Mouse (Mus musculus) hindbrain, embryonic 10.5 days (tissue): Measurements from ENCODE around the gene Akap13. TPM values are rescaled to one million over a fixed set of nuclear protein-coding genes. Genes with fewer than 3 reads are reported as not detected.
A peak's percentile ranks its signal among the peaks of the same experiment; 100 is the strongest.

Experiments
- DNase-seq: peaks from one replicate; pipeline ENCODE4 v3.0.0-alpha.2; 2017; ENCODE audit warnings: low spot score
- H3K27ac ChIP-seq: fragments of 300-500 bp; sonication (generic); 2 replicates; pipeline ENCODE4 v1.5.1; 2016; ENCODE audit warnings: mild to moderate bottlenecking, moderate library complexity
- H3K27me3 ChIP-seq: fragments of 300-500 bp; sonication (generic); 2 replicates; pipeline ENCODE4 v1.6.1; 2016; ENCODE audit warnings: mild to moderate bottlenecking; ENCODE audit not compliant: poor library complexity, insufficient read depth, severe bottlenecking
- H3K36me3 ChIP-seq: fragments of 300-500 bp; sonication (generic); 2 replicates; pipeline ENCODE4 v1.6.1; 2016; ENCODE audit warnings: mild to moderate bottlenecking, moderate library complexity
- H3K4me1 ChIP-seq: fragments of 300-500 bp; sonication (generic); replicated peaks from 2 replicates; pipeline ENCODE4 v1.6.1; 2016; ENCODE audit warnings: mild to moderate bottlenecking
- H3K4me3 ChIP-seq: fragments of 300-500 bp; sonication (generic); 2 replicates; pipeline ENCODE4 v1.5.1; 2016; ENCODE audit warnings: mild to moderate bottlenecking, moderate library complexity
- H3K9me3 ChIP-seq: fragments of 300-500 bp; sonication (generic); 2 replicates; pipeline ENCODE4 v1.6.1; 2016; ENCODE audit warnings: mild to moderate bottlenecking, moderate library complexity
- WGBS: fragments of 180-500 bp; shearing (Covaris S2); methylation state at CpG from one replicate; pipeline ENCODE4 v1.1.7; 2016; 5-methylcytosine and 5-hydroxymethylcytosine counted together
- polyA plus RNA-seq: library from polyadenylated mRNA; unstranded; fragments of >200 nt; fragmentation: Nextera tagmentation; extraction: Ambion mirVana; gene quantifications from 2 replicates; pipeline ENCODE4 v1.2.1, GENCODE M21; 2016

Gene Akap13
- polyA plus RNA-seq, 1 experiment from 2014 or later = 24.9 TPM

- Histone ChIP-seq H3K4me3 (no peak overlapping the region), H3K27ac (no peak overlapping the region), H3K4me1 (peaks cover 14% of the 10 kb centered on the region), H3K27me3 (no peaks in the 10 kb centered on the region), H3K36me3 (no peaks in the 10 kb centered on the region), H3K9me3 (no peaks in the 10 kb centered on the region)
- no peak for DNase-seq
- WGBS = 88% methylated on average over 1 of the region's 1 CpGs
Measured at GRCm38 (mm10) chr7:75558225-75558624, 102.9 kb downstream of the Akap13 start.

DNA sequence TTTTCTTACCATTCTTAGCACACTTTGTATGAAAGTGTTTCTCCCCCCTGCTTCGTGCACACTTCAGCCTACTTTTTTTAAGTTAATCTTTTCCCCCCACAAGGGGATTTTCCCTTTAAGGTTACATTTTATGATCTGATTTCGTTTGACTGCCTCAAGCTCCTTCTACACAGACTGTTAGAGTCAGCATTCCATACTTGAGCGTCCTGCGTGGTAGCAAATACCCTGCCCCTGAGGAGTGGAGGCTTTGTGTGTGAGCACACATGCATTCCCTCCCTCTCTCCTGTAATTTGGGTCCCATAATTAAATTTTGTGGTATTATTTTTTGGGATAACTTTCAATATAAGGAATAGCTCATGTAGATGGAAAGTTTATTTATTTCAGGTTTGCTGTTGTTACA is 103.8 kb downstream of the Akap13 start:
- Histone ChIP-seq H3K27ac (no peak overlapping the region), H3K9me3 (no peaks in the 10 kb centered on the region), H3K4me3 (no peak overlapping the region), H3K4me1 (peaks cover 14% of the 10 kb centered on the region), H3K27me3 (no peaks in the 10 kb centered on the region), H3K36me3 (no peaks in the 10 kb centered on the region)
- 73% methylated on average over 4 of the region's 4 CpGs for WGBS
- DNase-seq = no peak

DNA sequence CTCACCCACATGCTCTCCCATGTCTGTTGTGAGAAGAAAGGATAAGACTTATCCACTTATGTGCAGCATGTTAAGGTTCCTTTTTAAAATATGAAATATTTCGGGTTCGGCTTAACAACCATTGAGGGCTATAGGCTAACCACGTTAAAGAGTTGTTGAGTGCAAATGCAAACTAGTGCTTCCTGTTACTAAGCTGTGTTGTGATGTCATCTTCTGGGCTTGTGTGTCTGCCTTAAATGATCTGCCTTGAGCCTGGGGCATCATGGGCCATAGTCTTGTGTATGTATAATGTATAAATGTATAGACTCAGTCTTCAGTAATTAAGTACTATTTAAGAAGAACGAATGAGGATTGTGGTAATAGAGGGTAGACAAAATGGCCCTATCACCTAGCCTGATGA is 104.6 kb downstream of the Akap13 start:
- Histone ChIP-seq H3K36me3 (no peaks in the 10 kb centered on the region), H3K9me3 (no peaks in the 10 kb centered on the region), H3K27ac (no peak overlapping the region), H3K27me3 (no peaks in the 10 kb centered on the region), H3K4me3 (no peak overlapping the region), H3K4me1 (peaks cover 14% of the 10 kb centered on the region)
- DNase-seq = no peak
- WGBS = 92% methylated on average over 4 of the region's 4 CpGs

DNA sequence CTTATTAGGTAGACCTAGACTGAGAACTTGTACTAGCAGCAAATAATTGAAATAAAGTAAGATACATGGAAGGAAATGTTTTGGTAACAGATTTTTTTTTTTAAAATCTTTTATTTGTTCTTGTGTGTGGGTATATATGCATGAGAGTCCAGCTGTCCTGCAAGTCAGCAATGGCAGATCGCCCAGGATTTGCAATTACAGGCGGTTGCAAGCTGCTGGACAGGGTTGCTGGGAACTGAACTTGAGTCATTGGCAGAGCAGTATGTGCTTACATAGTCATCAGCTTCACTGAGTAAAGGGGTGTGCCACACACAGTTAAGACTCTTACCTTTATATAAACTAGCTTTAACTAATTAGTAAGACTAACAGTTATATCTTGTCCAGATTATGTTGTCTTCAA is 105.2 kb downstream of the Akap13 start:
- no peaks in the 10 kb centered on the region for H3K9me3 ChIP-seq
- no peaks in the 10 kb centered on the region for H3K27me3 ChIP-seq
- WGBS = 93% methylated on average over 2 of the region's 2 CpGs
- no peak overlapping the region for H3K27ac ChIP-seq
- H3K36me3 ChIP-seq = no peaks in the 10 kb centered on the region
- H3K4me1 ChIP-seq = peaks cover 14% of the 10 kb centered on the region
- H3K4me3 ChIP-seq = no peak overlapping the region
- DNase-seq = no peak

DNA sequence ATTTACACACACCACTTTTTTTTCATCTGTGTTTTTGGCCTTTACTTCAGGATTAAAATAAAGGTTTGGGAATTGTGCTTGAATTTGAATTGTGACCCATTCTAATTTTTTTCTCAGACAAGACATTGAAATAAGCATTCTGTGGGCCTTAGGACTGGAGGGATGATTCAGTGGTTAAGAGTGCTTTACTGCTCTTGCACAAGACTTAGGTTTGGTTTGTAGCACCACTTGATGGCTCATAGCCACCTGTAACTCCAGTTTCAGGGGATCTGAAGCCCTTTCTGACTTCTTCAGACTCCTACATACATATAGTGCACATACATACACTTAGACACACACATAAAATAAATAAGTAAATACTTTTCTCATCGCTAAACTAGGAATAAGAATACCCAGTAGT is 105.8 kb downstream of the Akap13 start:
- Histone ChIP-seq H3K9me3 (no peaks in the 10 kb centered on the region), H3K36me3 (no peaks in the 10 kb centered on the region), H3K27me3 (no peaks in the 10 kb centered on the region), H3K27ac (no peak overlapping the region), H3K4me3 (no peak overlapping the region), H3K4me1 (peaks cover 14% of the 10 kb centered on the region)
- DNase-seq = no peak
- 96% methylated on average over 1 of the region's 1 CpGs for WGBS

DNA sequence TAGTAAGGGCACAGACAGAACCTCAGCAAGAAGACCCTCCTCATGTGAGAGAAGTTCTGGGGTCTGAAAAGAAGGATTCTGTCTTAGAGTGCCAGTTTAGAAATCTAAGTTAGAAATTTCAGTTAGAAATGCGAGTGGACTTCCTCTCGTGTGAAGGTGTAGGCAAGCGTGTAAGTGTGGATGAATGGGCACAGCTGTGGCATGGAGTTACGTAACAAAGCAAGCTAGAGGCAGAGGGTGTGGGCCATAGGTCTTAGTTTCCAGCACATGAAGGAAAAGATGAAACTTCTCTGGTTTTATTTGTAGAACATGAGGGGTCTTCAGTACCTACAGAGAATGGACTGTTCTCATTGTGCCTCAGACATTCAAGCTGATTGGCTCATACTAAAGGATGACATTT is 112.9 kb downstream of the Akap13 start:
- 89% methylated on average over 4 of the region's 4 CpGs for WGBS
- Histone ChIP-seq H3K9me3 (no peaks in the 10 kb centered on the region), H3K4me3 (no peak overlapping the region), H3K27ac (no peak overlapping the region), H3K27me3 (no peaks in the 10 kb centered on the region), H3K36me3 (0 out of 2 replicates have a peak, but pooled peaks cover 3% of the 10 kb centered on the region), H3K4me1 (no peaks in the 10 kb centered on the region)
- no peak for DNase-seq

GRCm38 (mm10) chr7:75568883-75569282 is 113.5 kb downstream of the Akap13 start:
- no peak overlapping the region for H3K4me3 ChIP-seq
- no peak for DNase-seq
- no peaks in the 10 kb centered on the region for H3K9me3 ChIP-seq
- H3K27ac ChIP-seq = no peak overlapping the region
- no peaks in the 10 kb centered on the region for H3K27me3 ChIP-seq
- 0 out of 2 replicates have a peak, but pooled peaks cover 3% of the 10 kb centered on the region for H3K36me3 ChIP-seq
- no peaks in the 10 kb centered on the region for H3K4me1 ChIP-seq

- WGBS = 98% methylated on average over 3 of the region's 3 CpGs
Measured at GRCm38 (mm10) chr7:75570218-75570617, 114.9 kb downstream of the Akap13 start.

GRCm38 (mm10) chr7:75571078-75571477 is 115.7 kb downstream of the Akap13 start:
- H3K4me1 ChIP-seq = no peaks in the 10 kb centered on the region
- H3K36me3 ChIP-seq = 0 out of 2 replicates have a peak, but pooled peaks cover 3% of the 10 kb centered on the region
- WGBS = 88% methylated on average over 2 of the region's 2 CpGs
- no peak overlapping the region for H3K27ac ChIP-seq
- H3K27me3 ChIP-seq = no peaks in the 10 kb centered on the region
- no peak for DNase-seq
- H3K9me3 ChIP-seq = no peaks in the 10 kb centered on the region
- no peak overlapping the region for H3K4me3 ChIP-seq

More at GRCm38 (mm10) chr7:75570218-75570617, 114.9 kb downstream of the Akap13 start:
- Histone ChIP-seq H3K9me3 (no peaks in the 10 kb centered on the region), H3K36me3 (0 out of 2 replicates have a peak, but pooled peaks cover 3% of the 10 kb centered on the region), H3K27me3 (no peaks in the 10 kb centered on the region), H3K27ac (no peak overlapping the region), H3K4me3 (no peak overlapping the region), H3K4me1 (no peaks in the 10 kb centered on the region)
- no peak for DNase-seq

DNA sequence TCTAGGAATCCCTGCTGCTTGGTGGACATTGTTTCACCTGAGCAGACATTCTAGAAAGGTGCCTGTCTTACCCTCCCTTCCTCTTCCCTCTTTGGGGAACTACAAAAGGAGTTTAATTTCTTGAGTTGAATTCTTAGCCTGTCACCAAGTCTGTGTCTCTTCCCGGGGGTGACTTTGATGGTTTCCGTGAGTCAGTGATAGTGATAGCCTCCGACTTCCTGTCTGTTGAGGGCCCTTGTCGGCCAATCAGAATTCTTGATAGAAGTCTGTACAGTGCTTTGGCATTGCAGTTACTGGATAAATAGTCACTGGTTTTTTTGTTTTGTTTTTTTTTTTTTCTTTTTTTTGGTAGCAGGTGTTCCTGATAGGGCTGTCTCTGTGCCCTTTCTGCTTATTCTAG is 116.8 kb downstream of the Akap13 start:
- WGBS = 84% methylated on average over 4 of the region's 4 CpGs
- H3K36me3 ChIP-seq = 0 out of 2 replicates have a peak, but pooled peaks cover 3% of the 10 kb centered on the region
- DNase-seq = no peak
- H3K4me3 ChIP-seq = no peak overlapping the region
- no peak overlapping the region for H3K27ac ChIP-seq
- no peaks in the 10 kb centered on the region for H3K4me1 ChIP-seq
- H3K9me3 ChIP-seq = no peaks in the 10 kb centered on the region
- H3K27me3 ChIP-seq = no peaks in the 10 kb centered on the region

- H3K9me3 ChIP-seq = no peaks in the 10 kb centered on the region
- H3K36me3 ChIP-seq = peaks cover 10% of the 10 kb centered on the region
- 49% methylated on average over 9 of the region's 9 CpGs for WGBS
- DNase-seq = peak; percentile 6
- peak overlapping the region; percentile 8; the same call in 1 of the 2 replicates for H3K27ac ChIP-seq
- no peaks in the 10 kb centered on the region for H3K4me1 ChIP-seq
- H3K27me3 ChIP-seq = no peaks in the 10 kb centered on the region
- no peak overlapping the region for H3K4me3 ChIP-seq
Measured at GRCm38 (mm10) chr7:75575120-75575649, 119.9 kb downstream of the Akap13 start.

GRCm38 (mm10) chr7:75575800-75576585 is 120.7 kb downstream of the Akap13 start:
- H3K9me3 ChIP-seq = no peaks in the 10 kb centered on the region
- DNase-seq = no peak
- H3K4me1 ChIP-seq = no peaks in the 10 kb centered on the region
- no peak overlapping the region for H3K27ac ChIP-seq
- H3K27me3 ChIP-seq = no peaks in the 10 kb centered on the region
- peaks cover 17% of the 10 kb centered on the region for H3K36me3 ChIP-seq
- 88% methylated on average over 1 of the region's 1 CpGs for WGBS
- no peak overlapping the region for H3K4me3 ChIP-seq

GRCm38 (mm10) chr7:75576851-75577250 is 121.5 kb downstream of the Akap13 start:
- DNase-seq = no peak
- Histone ChIP-seq H3K27ac (no peak overlapping the region), H3K27me3 (no peaks in the 10 kb centered on the region), H3K4me1 (no peaks in the 10 kb centered on the region), H3K9me3 (no peaks in the 10 kb centered on the region), H3K4me3 (no peak overlapping the region), H3K36me3 (peaks cover 22% of the 10 kb centered on the region)
- 100% methylated on average over 2 of the region's 2 CpGs for WGBS
